Mouse (Mus musculus) limb, embryonic 12.5 days (tissue): ENCODE data around the gene Gm20708. TPM values are rescaled to one million over a fixed set of nuclear protein-coding genes. Genes with fewer than 3 reads are reported as not detected.

Experiments used
- ATAC-seq: fragments of 200-750 bp; cut with Nextera tagmentation; 2 replicates; pipeline ENCODE4 v1.8.0; 2017; ENCODE audit warnings: low read depth, moderate TSS enrichment; ENCODE audit not compliant: insufficient number of reproducible peaks, insufficient read depth, low FRiP score, low TSS enrichment
- H3K27ac ChIP-seq: fragments of 300-500 bp; sonication (generic); 2 replicates; pipeline ENCODE4 v1.5.1; 2016; ENCODE audit warnings: mild to moderate bottlenecking, moderate library complexity
- H3K27me3 ChIP-seq: fragments of 300-500 bp; sonication (generic); 2 replicates; pipeline ENCODE4 v1.6.1; 2016; ENCODE audit warnings: mild to moderate bottlenecking, moderate library complexity
- H3K36me3 ChIP-seq: fragments of 300-500 bp; sonication (generic); 2 replicates; pipeline ENCODE4 v1.6.1; 2016; ENCODE audit warnings: mild to moderate bottlenecking, moderate library complexity
- H3K4me1 ChIP-seq: fragments of 300-500 bp; sonication (generic); replicated peaks from 2 replicates; pipeline ENCODE4 v1.6.1; 2016
- H3K4me2 ChIP-seq: fragments of 300-500 bp; sonication (generic); 2 replicates; pipeline ENCODE4 v1.6.1; 2016; ENCODE audit warnings: mild to moderate bottlenecking, moderate library complexity
- H3K4me3 ChIP-seq: fragments of 300-500 bp; sonication (generic); replicated peaks from 2 replicates; pipeline ENCODE4 v1.5.1; 2016; ENCODE audit warnings: mild to moderate bottlenecking
- H3K9ac ChIP-seq: fragments of 300-500 bp; sonication (generic); replicated peaks from 2 replicates; pipeline ENCODE4 v1.6.1; 2016; ENCODE audit warnings: mild to moderate bottlenecking, moderate library complexity
- H3K9me3 ChIP-seq: fragments of 300-500 bp; sonication (generic); 2 replicates; pipeline ENCODE4 v1.6.1; 2016; ENCODE audit warnings: mild to moderate bottlenecking, moderate library complexity
- WGBS: fragments of 180-500 bp; shearing (Covaris S2); methylation state at CpG from one replicate; pipeline ENCODE4 v1.1.7; 2016; 5-methylcytosine and 5-hydroxymethylcytosine counted together
- polyA plus RNA-seq: library from polyadenylated mRNA; unstranded; fragments of >200 nt; fragmentation: Nextera tagmentation; extraction: Ambion mirVana; gene quantifications from 2 replicates; pipeline ENCODE4 v1.2.1, GENCODE M21; 2016

The Gm20708 gene
- polyA plus RNA-seq, 1 experiment from 2014 or later = 0.58 TPM

- ATAC-seq = no peak
- Histone ChIP-seq H3K4me1 (peaks cover 26% of the 10 kb centered on the region), H3K9ac (peak overlapping the region; percentile 53), H3K36me3 (no peaks in the 10 kb centered on the region), H3K27ac (no peak overlapping the region), H3K4me3 (peak overlapping the region; percentile 23), H3K4me2 (peak overlapping the region; percentile 55), H3K9me3 (no peaks in the 10 kb centered on the region), H3K27me3 (peaks cover 10% of the 10 kb centered on the region)
- WGBS = 6% methylated on average over 22 of the region's 22 CpGs
These were observed 17.1 kb upstream of the Gm20708 start for GRCm38 (mm10) chr11:117792281-117792888.

- Histone ChIP-seq H3K36me3 (no peaks in the 10 kb centered on the region), H3K27me3 (peaks cover 14% of the 10 kb centered on the region), H3K4me3 (no peak overlapping the region), H3K27ac (no peak overlapping the region), H3K4me1 (peaks cover 35% of the 10 kb centered on the region), H3K9ac (no peak overlapping the region), H3K9me3 (no peaks in the 10 kb centered on the region), H3K4me2 (no peak overlapping the region)
- WGBS = 33% methylated on average over 4 of the region's 4 CpGs
- no peak for ATAC-seq
These were observed 15.4 kb upstream of the Gm20708 start for GRCm38 (mm10) chr11:117794035-117794551.

GRCm38 (mm10) chr11:117796954-117797353 lies 12.5 kb upstream of the Gm20708 start:
- Histone ChIP-seq H3K9ac (no peak overlapping the region), H3K9me3 (no peaks in the 10 kb centered on the region), H3K36me3 (no peaks in the 10 kb centered on the region), H3K27ac (no peak overlapping the region), H3K4me1 (peaks cover 23% of the 10 kb centered on the region), H3K4me3 (no peak overlapping the region), H3K4me2 (no peak overlapping the region), H3K27me3 (peaks cover 6% of the 10 kb centered on the region)
- no peak for ATAC-seq
- whole genome bisulfite sequencing = 33% methylated on average over 5 of the region's 5 CpGs

DNA sequence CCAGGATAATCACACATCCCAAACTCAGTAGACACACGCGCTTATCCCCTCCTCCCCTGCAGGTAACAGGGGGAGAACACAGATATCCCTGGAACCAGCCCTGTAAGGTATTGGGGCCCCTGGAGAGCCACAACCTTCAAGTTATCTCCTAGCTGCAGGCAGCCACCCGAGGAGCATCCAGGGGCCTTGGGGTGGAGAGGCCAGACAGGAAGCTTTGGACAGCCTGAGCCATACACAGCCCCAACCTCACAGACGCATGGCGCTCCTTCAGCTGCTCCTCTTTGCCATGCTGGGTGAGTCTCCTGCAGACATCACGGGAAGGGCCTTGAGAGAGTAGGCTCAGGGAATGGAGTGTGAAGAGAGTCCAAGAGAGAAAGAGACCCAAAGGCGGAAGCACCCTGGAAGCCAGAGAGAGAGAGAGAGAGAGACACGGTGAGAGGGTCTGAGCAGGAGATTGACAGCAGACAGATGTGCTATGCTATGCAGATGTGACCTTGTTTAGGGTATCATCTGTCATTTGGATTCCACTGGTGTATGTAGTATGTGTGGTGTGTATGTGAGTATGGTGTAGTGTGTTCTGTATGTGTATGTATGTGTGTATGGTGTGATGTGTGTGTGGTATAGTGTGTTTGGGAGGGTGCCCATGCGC lies 11.8 kb upstream of the Gm20708 start, which contains the start of gene 6030468B19Rik:
TSS of gene 6030468B19Rik (plus strand) at position 150 of the 649 bp plus-strand sequence.
- peak within 1 kb of the TSS; percentile 40; the same call in 1 of the 2 replicates for H3K9ac ChIP-seq
- H3K27ac ChIP-seq = no peak within 1 kb of the TSS
- H3K4me3 ChIP-seq = no peak within 1 kb of the TSS
- no peaks in the 10 kb centered on the region for H3K9me3 ChIP-seq
- peaks cover 17% of the 10 kb centered on the region for H3K4me1 ChIP-seq
- 52% methylated on average over 9 of the region's 9 CpGs for WGBS
- no peaks in the 10 kb centered on the region for H3K36me3 ChIP-seq
- no peak for ATAC-seq
- H3K4me2 ChIP-seq = no peak within 1 kb of the TSS
- H3K27me3 ChIP-seq = peaks cover 6% of the 10 kb centered on the region

GRCm38 (mm10) chr11:117798160-117798541 lies 11.3 kb upstream of the Gm20708 start:
- Histone ChIP-seq H3K4me3 (no peak overlapping the region), H3K9ac (peak overlapping the region; percentile 40; the same call in 1 of the 2 replicates), H3K4me1 (peaks cover 16% of the 10 kb centered on the region), H3K27me3 (peaks cover 5% of the 10 kb centered on the region), H3K36me3 (no peaks in the 10 kb centered on the region), H3K9me3 (no peaks in the 10 kb centered on the region), H3K27ac (no peak overlapping the region), H3K4me2 (no peak overlapping the region)
- 43% methylated on average over 2 of the region's 2 CpGs for WGBS
- ATAC-seq = no peak

GRCm38 (mm10) chr11:117799174-117799573 lies 10.3 kb upstream of the Gm20708 start:
- Histone ChIP-seq H3K36me3 (no peaks in the 10 kb centered on the region), H3K4me2 (no peak overlapping the region), H3K9ac (no peak overlapping the region), H3K27me3 (peaks cover 4% of the 10 kb centered on the region; the same call in 1 of the 2 replicates), H3K27ac (no peak overlapping the region), H3K4me1 (peaks cover 13% of the 10 kb centered on the region), H3K4me3 (no peak overlapping the region), H3K9me3 (no peaks in the 10 kb centered on the region)
- 65% methylated on average over 5 of the region's 5 CpGs for WGBS
- no peak for ATAC-seq

DNA sequence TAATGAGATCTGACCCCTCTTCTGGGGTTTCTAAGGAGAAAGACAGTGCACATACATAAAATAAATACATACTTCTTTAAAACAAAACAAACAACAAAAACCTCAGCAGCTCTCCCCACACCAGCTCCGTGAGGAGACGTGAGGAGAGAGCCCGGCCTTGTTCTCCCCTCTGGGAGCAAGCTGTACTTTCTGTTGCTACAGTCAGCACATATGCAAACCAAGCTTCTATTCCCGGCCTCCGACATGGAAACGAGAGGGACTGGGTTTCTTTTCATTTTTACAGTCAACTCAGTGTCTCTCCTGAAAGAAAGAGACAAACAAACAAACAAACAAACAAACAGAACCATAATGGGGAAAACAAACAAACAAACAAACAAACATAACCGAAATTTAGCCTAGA lies 9.4 kb upstream of the Gm20708 start:
- H3K4me3 ChIP-seq = no peak overlapping the region
- 83% methylated on average over 7 of the region's 7 CpGs for WGBS

DNA sequence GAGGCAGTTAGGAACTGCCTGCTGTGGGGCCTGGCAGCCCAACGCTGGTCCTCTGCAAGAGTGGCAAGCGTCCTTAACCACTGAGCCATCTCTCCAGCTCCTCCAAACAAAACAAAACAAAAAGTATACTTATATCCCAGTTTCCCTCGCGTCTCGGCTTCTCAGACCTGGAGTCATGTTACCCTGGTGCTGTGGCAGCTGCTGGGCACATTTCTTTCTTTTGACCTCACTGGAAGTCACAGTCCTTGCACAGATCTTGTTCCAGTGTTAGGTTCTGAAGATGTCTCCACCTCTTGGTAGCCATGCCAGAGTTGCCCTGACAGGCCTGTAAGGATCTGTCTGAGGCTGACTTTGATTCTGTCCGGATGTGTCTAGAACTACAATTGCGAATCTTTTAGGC lies 7.8 kb upstream of the Gm20708 start:
- H3K4me3 ChIP-seq = no peak overlapping the region
- H3K9me3 ChIP-seq = no peaks in the 10 kb centered on the region
- no peaks in the 10 kb centered on the region for H3K36me3 ChIP-seq
- ATAC-seq = no peak
- peaks cover 12% of the 10 kb centered on the region for H3K4me1 ChIP-seq
- 64% methylated on average over 7 of the region's 7 CpGs for WGBS
- H3K27ac ChIP-seq = no peak overlapping the region
- H3K4me2 ChIP-seq = no peak overlapping the region
- H3K27me3 ChIP-seq = peaks cover 4% of the 10 kb centered on the region; the same call in 1 of the 2 replicates
- no peak overlapping the region for H3K9ac ChIP-seq

More for the DNA sequence above, 9.4 kb upstream of the Gm20708 start:
- no peaks in the 10 kb centered on the region for H3K36me3 ChIP-seq
- H3K9ac ChIP-seq = no peak overlapping the region
- no peak for ATAC-seq
- H3K4me2 ChIP-seq = no peak overlapping the region
- peaks cover 12% of the 10 kb centered on the region for H3K4me1 ChIP-seq
- no peaks in the 10 kb centered on the region for H3K9me3 ChIP-seq
- peaks cover 4% of the 10 kb centered on the region; the same call in 1 of the 2 replicates for H3K27me3 ChIP-seq
- H3K27ac ChIP-seq = no peak overlapping the region

DNA sequence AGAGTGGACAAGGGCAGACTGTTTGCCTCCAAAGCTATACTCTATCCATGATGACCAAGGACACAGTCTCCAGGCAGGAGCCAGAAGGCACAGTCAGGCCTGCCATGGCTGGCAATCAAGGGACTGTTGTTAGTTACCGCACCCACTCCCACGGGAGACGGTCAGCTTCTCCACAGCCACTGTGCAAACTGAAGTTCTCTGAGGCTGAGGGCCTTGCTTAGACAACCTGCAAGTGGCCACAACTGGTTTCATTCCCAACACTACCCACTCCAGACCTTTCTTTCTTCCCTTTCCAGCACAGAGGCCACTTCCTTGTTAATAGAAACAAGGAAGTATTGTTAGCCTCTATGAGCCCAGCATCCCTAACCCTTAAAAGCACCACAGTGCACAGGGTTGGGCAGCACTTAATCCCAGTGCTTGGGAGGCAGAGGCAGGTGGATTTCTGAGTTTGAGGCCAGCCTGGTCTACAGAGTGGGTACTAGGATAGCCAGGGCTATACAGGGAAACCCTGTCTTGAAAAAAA lies 6.2 kb upstream of the Gm20708 start:
- Histone ChIP-seq H3K4me1 (peaks cover 8% of the 10 kb centered on the region), H3K4me2 (no peak overlapping the region), H3K27me3 (peaks cover 4% of the 10 kb centered on the region; the same call in 1 of the 2 replicates), H3K4me3 (no peak overlapping the region), H3K27ac (no peak overlapping the region), H3K36me3 (no peaks in the 10 kb centered on the region), H3K9ac (no peak overlapping the region), H3K9me3 (no peaks in the 10 kb centered on the region)
- ATAC-seq = no peak
- WGBS = 86% methylated on average over 3 of the region's 3 CpGs

GRCm38 (mm10) chr11:117806781-117807180 lies 2.7 kb upstream of the Gm20708 start:
- Histone ChIP-seq H3K4me3 (no peak overlapping the region), H3K9me3 (no peaks in the 10 kb centered on the region), H3K27ac (no peak overlapping the region), H3K9ac (no peak overlapping the region), H3K36me3 (peaks cover under 1% of the 10 kb centered on the region; the same call in 1 of the 2 replicates), H3K27me3 (no peaks in the 10 kb centered on the region), H3K4me2 (no peak overlapping the region), H3K4me1 (peaks cover 23% of the 10 kb centered on the region)
- ATAC-seq = no peak
- 93% methylated on average over 6 of the region's 6 CpGs for WGBS

GRCm38 (mm10) chr11:117810401-117811046 lies 1.1 kb downstream of the Gm20708 start:
- Histone ChIP-seq H3K4me3 (peak overlapping the region; percentile 87), H3K4me1 (peaks cover 23% of the 10 kb centered on the region), H3K9ac (peak overlapping the region; percentile 74; the same call in 1 of the 2 replicates), H3K9me3 (no peaks in the 10 kb centered on the region), H3K27me3 (no peaks in the 10 kb centered on the region), H3K36me3 (peaks cover 38% of the 10 kb centered on the region), H3K27ac (peak overlapping the region; percentile 29; the same call in 1 of the 2 replicates), H3K4me2 (peak overlapping the region; percentile 99)
- peak; percentile 71 for ATAC-seq
- WGBS = 1% methylated on average over 21 of the region's 21 CpGs
